Mouse (Mus musculus): ENCODE data around the gene Tmem200b. TPM values are rescaled to one million over a fixed set of nuclear protein-coding genes. Genes with fewer than 3 reads are reported as not detected.
A peak's percentile ranks its signal among the peaks of the same experiment; 100 is the strongest.

Tmem200b gene
- not detected in 2 replicates for polyA plus RNA-seq (2014; fragmentation: Nextera tagmentation; extraction: Ambion mirVana)

GRCm38 (mm10) chr4:131921461-131922346, at the start of gene Tmem200b:
TSS of gene Tmem200b (plus strand) at chr4:131921771.
- Histone ChIP-seq H3K27ac (replicated peaks; ENCODE audit: low read depth, low read length) (no peak within 1 kb of the TSS), H3K4me1 (ENCODE audit: control insufficient read depth, insufficient read depth, low read length) (peaks cover 21% of the 10 kb centered on the region), H3K4me2 (ENCODE audit: low read length) (peak within 1 kb of the TSS; percentile 77), H3K27me3 (ENCODE audit: control insufficient read depth, insufficient read depth, low read length) (peaks cover 76% of the 10 kb centered on the region), H3K36me3 (ENCODE audit: control insufficient read depth, insufficient read depth, low read length) (peaks cover 42% of the 10 kb centered on the region), H3K4me3 (replicated peaks; ENCODE audit: low read depth, low read length) (peak within 1 kb of the TSS; percentile 44), H3K9me3 (ENCODE audit: control insufficient read depth, low read length) (no peaks in the 10 kb centered on the region), H3K9ac (replicated peaks; ENCODE audit: low read length) (peak within 1 kb of the TSS; percentile 53)
- no peak for ATAC-seq (ENCODE audit: low FRiP score, low TSS enrichment)
- DNase-seq: peak; percentile 60
- 2% methylated on average over 126 of the region's 130 CpGs for WGBS

DNA sequence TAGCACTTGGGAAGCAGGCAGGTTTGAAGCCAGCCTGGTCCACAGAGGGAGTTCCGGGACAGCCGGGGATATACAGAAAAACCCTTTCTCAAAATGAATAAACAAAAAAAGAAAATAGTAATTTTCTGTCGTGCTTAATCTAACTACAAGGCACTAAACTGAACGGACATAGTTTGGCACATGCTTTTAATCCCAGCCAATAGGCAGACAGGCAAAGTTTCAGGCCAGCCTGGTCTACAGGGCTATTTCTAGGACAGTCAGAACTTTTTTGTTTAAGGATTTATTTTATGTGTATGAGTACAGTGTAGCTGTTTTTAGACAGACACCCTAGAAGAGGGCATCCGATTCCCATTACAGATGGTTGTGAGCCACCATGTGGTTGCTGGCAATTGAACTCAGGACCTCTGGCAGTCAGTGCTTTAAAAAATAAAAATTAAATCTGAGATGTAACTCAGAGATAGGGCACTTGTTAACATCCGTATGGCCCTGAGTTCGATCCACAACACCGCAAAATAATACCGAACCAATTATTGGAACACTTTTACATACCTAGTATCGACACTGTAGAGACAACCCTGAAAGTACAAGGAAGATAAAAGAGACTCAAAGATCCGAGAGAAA, 48.8 kb upstream of the Tmem200b start:
- peak overlapping the region; percentile 66 for H3K4me2 ChIP-seq (ENCODE audit: low read length)
- 11% methylated on average over 11 of the region's 11 CpGs for WGBS
- H3K4me3 ChIP-seq (replicated peaks; ENCODE audit: low read depth, low read length): peak overlapping the region; percentile 98
- 0 out of 2 replicates have a peak, but pooled peaks cover 4% of the 10 kb centered on the region for H3K36me3 ChIP-seq (ENCODE audit: control insufficient read depth, insufficient read depth, low read length)
- H3K9ac ChIP-seq (replicated peaks; ENCODE audit: low read length): peak overlapping the region; percentile 72
- H3K27ac ChIP-seq (replicated peaks; ENCODE audit: low read depth, low read length): peak overlapping the region; percentile 100
- DNase-seq (peak; percentile 19), ATAC-seq (ENCODE audit: low FRiP score, low TSS enrichment) (peak; percentile 43; the same call in 1 of the 2 replicates)
- H3K27me3 ChIP-seq (ENCODE audit: control insufficient read depth, insufficient read depth, low read length): no peaks in the 10 kb centered on the region
- H3K4me1 ChIP-seq (ENCODE audit: control insufficient read depth, insufficient read depth, low read length): peaks cover 25% of the 10 kb centered on the region
- no peaks in the 10 kb centered on the region for H3K9me3 ChIP-seq (ENCODE audit: control insufficient read depth, low read length)

- Histone ChIP-seq H3K27me3 (ENCODE audit: control insufficient read depth, insufficient read depth, low read length) (no peaks in the 10 kb centered on the region), H3K9me3 (ENCODE audit: control insufficient read depth, low read length) (no peaks in the 10 kb centered on the region), H3K4me3 (replicated peaks; ENCODE audit: low read depth, low read length) (peak within 1 kb of the TSS; percentile 98), H3K36me3 (ENCODE audit: control insufficient read depth, insufficient read depth, low read length) (0 out of 2 replicates have a peak, but pooled peaks cover 4% of the 10 kb centered on the region), H3K27ac (replicated peaks; ENCODE audit: low read depth, low read length) (peak within 1 kb of the TSS; percentile 100), H3K4me2 (ENCODE audit: low read length) (peak within 1 kb of the TSS; percentile 95), H3K4me1 (ENCODE audit: control insufficient read depth, insufficient read depth, low read length) (peaks cover 33% of the 10 kb centered on the region), H3K9ac (replicated peaks; ENCODE audit: low read length) (peak within 1 kb of the TSS; percentile 100)
- DNase-seq (peak; percentile 99), ATAC-seq (ENCODE audit: low FRiP score, low TSS enrichment) (peak; percentile 96)
- WGBS: under 1% methylated on average over 103 of the region's 116 CpGs
Measured at GRCm38 (mm10) chr4:131873293-131874168, 48.0 kb upstream of the Tmem200b start, which contains the start of gene Srsf4. TSS of gene Srsf4 (plus strand) at chr4:131873617.

DNA sequence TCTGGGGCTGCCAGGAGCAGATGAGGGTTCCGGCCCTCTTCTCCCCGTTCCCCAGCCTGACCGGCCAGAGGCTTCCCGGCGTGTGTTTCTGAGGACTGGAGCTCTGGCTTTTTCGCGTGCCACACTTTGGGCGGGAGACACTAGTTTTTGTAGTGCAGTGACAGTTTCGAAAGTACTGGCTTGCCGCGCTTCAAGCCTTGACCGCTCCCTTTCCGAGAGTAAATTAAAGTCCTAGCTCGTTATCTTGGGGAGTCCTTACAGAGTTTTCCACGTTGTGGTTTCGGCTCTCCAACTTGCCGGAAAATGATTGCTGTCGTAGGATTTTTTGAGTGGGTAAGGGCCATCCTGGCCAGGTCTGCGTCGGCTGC, 47.4 kb upstream of the Tmem200b start:
- H3K9ac ChIP-seq (replicated peaks; ENCODE audit: low read length): peak overlapping the region; percentile 100
- peak overlapping the region; percentile 100 for H3K27ac ChIP-seq (replicated peaks; ENCODE audit: low read depth, low read length)
- no peak for DNase-seq
- no peak for ATAC-seq (ENCODE audit: low FRiP score, low TSS enrichment)
- H3K9me3 ChIP-seq (ENCODE audit: control insufficient read depth, low read length): no peaks in the 10 kb centered on the region
- 0% methylated on average over 20 of the region's 20 CpGs for WGBS
- H3K4me1 ChIP-seq (ENCODE audit: control insufficient read depth, insufficient read depth, low read length): peaks cover 34% of the 10 kb centered on the region
- H3K4me2 ChIP-seq (ENCODE audit: low read length): peak overlapping the region; percentile 95
- no peaks in the 10 kb centered on the region for H3K27me3 ChIP-seq (ENCODE audit: control insufficient read depth, insufficient read depth, low read length)
- H3K36me3 ChIP-seq (ENCODE audit: control insufficient read depth, insufficient read depth, low read length): 0 out of 2 replicates have a peak, but pooled peaks cover 4% of the 10 kb centered on the region
- H3K4me3 ChIP-seq (replicated peaks; ENCODE audit: low read depth, low read length): peak overlapping the region; percentile 98

- ATAC-seq (ENCODE audit: low FRiP score, low TSS enrichment): no peak
- Histone ChIP-seq H3K27me3 (ENCODE audit: control insufficient read depth, insufficient read depth, low read length) (no peaks in the 10 kb centered on the region), H3K9me3 (ENCODE audit: control insufficient read depth, low read length) (no peaks in the 10 kb centered on the region), H3K4me1 (ENCODE audit: control insufficient read depth, insufficient read depth, low read length) (peaks cover 37% of the 10 kb centered on the region), H3K27ac (replicated peaks; ENCODE audit: low read depth, low read length) (peak overlapping the region; percentile 100), H3K4me3 (replicated peaks; ENCODE audit: low read depth, low read length) (peak overlapping the region; percentile 98), H3K9ac (replicated peaks; ENCODE audit: low read length) (peak overlapping the region; percentile 100), H3K4me2 (ENCODE audit: low read length) (peak overlapping the region; percentile 95), H3K36me3 (ENCODE audit: control insufficient read depth, insufficient read depth, low read length) (0 out of 2 replicates have a peak, but pooled peaks cover under 1% of the 10 kb centered on the region)
- 5% methylated on average over 11 of the region's 11 CpGs for WGBS
- peak; percentile 16 for DNase-seq
Measured at GRCm38 (mm10) chr4:131874567-131874966, 47.0 kb upstream of the Tmem200b start.

- no peaks in the 10 kb centered on the region for H3K27me3 ChIP-seq (ENCODE audit: control insufficient read depth, insufficient read depth, low read length)
- H3K9ac ChIP-seq (replicated peaks; ENCODE audit: low read length): peak overlapping the region; percentile 100; the same call in 1 of the 2 replicates
- WGBS: 35% methylated on average over 3 of the region's 3 CpGs
- ATAC-seq (ENCODE audit: low FRiP score, low TSS enrichment) (no peak), DNase-seq (no peak)
- H3K4me2 ChIP-seq (ENCODE audit: low read length): peak overlapping the region; percentile 95
- H3K27ac ChIP-seq (replicated peaks; ENCODE audit: low read depth, low read length): no peak overlapping the region
- no peaks in the 10 kb centered on the region for H3K36me3 ChIP-seq (ENCODE audit: control insufficient read depth, insufficient read depth, low read length)
- peak overlapping the region; percentile 98 for H3K4me3 ChIP-seq (replicated peaks; ENCODE audit: low read depth, low read length)
- H3K9me3 ChIP-seq (ENCODE audit: control insufficient read depth, low read length): no peaks in the 10 kb centered on the region
- peaks cover 39% of the 10 kb centered on the region for H3K4me1 ChIP-seq (ENCODE audit: control insufficient read depth, insufficient read depth, low read length)
Measured at GRCm38 (mm10) chr4:131875242-131875641, 46.3 kb upstream of the Tmem200b start.

GRCm38 (mm10) chr4:131876836-131877235, 44.7 kb upstream of the Tmem200b start:
- Histone ChIP-seq H3K9ac (replicated peaks; ENCODE audit: low read length) (no peak overlapping the region), H3K36me3 (ENCODE audit: control insufficient read depth, insufficient read depth, low read length) (no peaks in the 10 kb centered on the region), H3K27me3 (ENCODE audit: control insufficient read depth, insufficient read depth, low read length) (no peaks in the 10 kb centered on the region), H3K4me1 (ENCODE audit: control insufficient read depth, insufficient read depth, low read length) (peaks cover 44% of the 10 kb centered on the region), H3K4me3 (replicated peaks; ENCODE audit: low read depth, low read length) (no peak overlapping the region), H3K27ac (replicated peaks; ENCODE audit: low read depth, low read length) (no peak overlapping the region), H3K9me3 (ENCODE audit: control insufficient read depth, low read length) (no peaks in the 10 kb centered on the region), H3K4me2 (ENCODE audit: low read length) (peak overlapping the region; percentile 95)
- WGBS: 59% methylated on average over 2 of the region's 2 CpGs
- ATAC-seq (ENCODE audit: low FRiP score, low TSS enrichment): no peak
- DNase-seq: no peak

DNA sequence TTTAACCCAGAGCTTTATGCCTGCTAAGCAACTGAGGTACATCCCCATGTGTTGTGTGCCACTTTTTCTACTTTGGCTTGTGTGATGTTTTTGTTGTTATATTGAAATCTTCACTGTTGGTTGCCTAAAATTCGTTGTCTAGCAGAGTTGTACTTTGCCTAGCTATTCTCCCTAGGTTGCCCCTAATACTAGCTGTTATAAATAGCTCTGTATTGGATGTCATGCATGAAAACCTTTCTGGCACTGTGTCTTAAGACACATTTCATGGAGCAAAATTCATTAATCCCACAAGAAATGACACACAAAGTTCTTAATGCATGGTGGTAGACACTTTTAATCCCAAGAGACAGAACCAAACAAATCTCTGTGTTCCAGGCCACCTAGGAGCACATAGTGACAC, 41.9 kb upstream of the Tmem200b start:
- 43% methylated on average over 1 of the region's 1 CpGs for WGBS
- Histone ChIP-seq H3K36me3 (ENCODE audit: control insufficient read depth, insufficient read depth, low read length) (no peaks in the 10 kb centered on the region), H3K4me1 (ENCODE audit: control insufficient read depth, insufficient read depth, low read length) (peaks cover 45% of the 10 kb centered on the region), H3K4me2 (ENCODE audit: low read length) (no peak overlapping the region), H3K9me3 (ENCODE audit: control insufficient read depth, low read length) (no peaks in the 10 kb centered on the region), H3K4me3 (replicated peaks; ENCODE audit: low read depth, low read length) (no peak overlapping the region), H3K27me3 (ENCODE audit: control insufficient read depth, insufficient read depth, low read length) (no peaks in the 10 kb centered on the region), H3K27ac (replicated peaks; ENCODE audit: low read depth, low read length) (no peak overlapping the region), H3K9ac (replicated peaks; ENCODE audit: low read length) (no peak overlapping the region)
- ATAC-seq (ENCODE audit: low FRiP score, low TSS enrichment): no peak
- no peak for DNase-seq

Measured in midbrain, embryonic 14.5 days (tissue).